Mouse (Mus musculus) spleen, adult 2 months (tissue): ENCODE measurements around the gene Mgst3. TPM values are rescaled to one million over a fixed set of nuclear protein-coding genes. Genes with fewer than 3 reads are reported as not detected.

Source experiments
- DNase-seq, 2 experiments: peaks; one replicate each; pipeline versions ENCODE4 v3.0.0 to v3.0.0-alpha.2; 2012 to 2021; ENCODE audit warnings: low spot score in 2 of 2, low read depth in 1 of 2
- H3K27ac ChIP-seq: fragments of 200-500 bp; 2 replicates; pipeline ENCODE4 v1.5.1; 2012; ENCODE audit warnings: low read length, inconsistent platforms; ENCODE audit not compliant: insufficient read depth
- H3K27me3 ChIP-seq: fragments of 200-500 bp; 2 replicates; pipeline ENCODE4 v1.6.1; 2012; ENCODE audit warnings: mild to moderate bottlenecking, moderate library complexity, low read length, inconsistent platforms; ENCODE audit not compliant: control insufficient read depth, insufficient read depth
- H3K36me3 ChIP-seq: fragments of 200-500 bp; 2 replicates; pipeline ENCODE4 v1.6.1; 2012; ENCODE audit warnings: mild to moderate bottlenecking, low read length, inconsistent platforms; ENCODE audit not compliant: control insufficient read depth, insufficient read depth
- H3K4me1 ChIP-seq: fragments of 200-500 bp; 2 replicates; pipeline ENCODE4 v1.6.1; 2011; ENCODE audit warnings: inconsistent platforms; ENCODE audit not compliant: control insufficient read depth, insufficient read depth, insufficient read length
- H3K4me3 ChIP-seq: fragments of 200-500 bp; 2 replicates; pipeline ENCODE4 v1.5.1; 2011; ENCODE audit warnings: mild to moderate bottlenecking, inconsistent platforms; ENCODE audit not compliant: insufficient read depth, insufficient read length; ENCODE audit errors: extremely low read depth
- CTCF ChIP-seq: fragments of 200-500 bp; IDR thresholded peaks from 2 replicates; pipeline ENCODE4 v1.5.1; 2011; ENCODE audit warnings: mild to moderate bottlenecking, inconsistent platforms; ENCODE audit not compliant: insufficient read depth, insufficient read length, insufficient replicate concordance; ENCODE audit errors: extremely low read depth
- POLR2A ChIP-seq: fragments of 200-500 bp; IDR thresholded peaks from 2 replicates; pipeline ENCODE4 v1.6.1; 2011; ENCODE audit warnings: low read depth, low read length, inconsistent platforms
- WGBS: fragments of 180-500 bp; shearing (Covaris S2); methylation state at CpG from one replicate; pipeline ENCODE4 v1.1.7; 2018; 5-methylcytosine and 5-hydroxymethylcytosine counted together
- polyA plus RNA-seq: library from polyadenylated mRNA; depleted of rRNA; stranded (reverse); fragments of >200 nt; gene quantifications from 2 replicates; pipeline ENCODE4 v1.2.3, GENCODE M21; 2012; rRNA removed

The Mgst3 gene
- 60.2 and 83.2 TPM in 2 replicates for polyA plus RNA-seq

- TF ChIP-seq POLR2A (peak; percentile 54; the same call in 1 of the 2 replicates), CTCF (peak; percentile 69; the same call in 1 of the 2 replicates)
- Histone ChIP-seq H3K27ac (peak within 1 kb of the TSS; percentile 86), H3K4me3 (peak within 1 kb of the TSS; percentile 95), H3K36me3 (no peaks in the 10 kb centered on the region), H3K4me1 (peaks cover 3% of the 10 kb centered on the region; the same call in 1 of the 2 replicates), H3K27me3 (no peaks in the 10 kb centered on the region)
- peak; percentile 93 for DNase-seq
- WGBS = under 1% methylated on average over 45 of the region's 45 CpGs
These were observed at the start of gene Mgst3 for GRCm38 (mm10) chr1:167393683-167394492. Gene Mgst3, minus strand, starts transcription at chr1:167393841.

GRCm38 (mm10) chr1:167438231-167438885 is 44.7 kb upstream of the Mgst3 start:
- WGBS = 78% methylated on average over 9 of the region's 9 CpGs
- TF ChIP-seq POLR2A (no peak), CTCF (no peak)
- Histone ChIP-seq H3K27ac (no peak overlapping the region), H3K4me1 (no peaks in the 10 kb centered on the region), H3K4me3 (no peak overlapping the region), H3K27me3 (no peaks in the 10 kb centered on the region), H3K36me3 (no peaks in the 10 kb centered on the region)
- DNase-seq = no peak

- DNase-seq = no peak
- TF ChIP-seq CTCF = no peak
- TF ChIP-seq POLR2A = no peak
- Histone ChIP-seq H3K27ac (no peak overlapping the region), H3K4me1 (no peaks in the 10 kb centered on the region), H3K36me3 (no peaks in the 10 kb centered on the region), H3K27me3 (no peaks in the 10 kb centered on the region), H3K4me3 (no peak overlapping the region)
- WGBS = 82% methylated on average over 7 of the region's 7 CpGs
These were observed 43.5 kb upstream of the Mgst3 start for GRCm38 (mm10) chr1:167437091-167437490.

- Histone ChIP-seq H3K36me3 (no peaks in the 10 kb centered on the region), H3K4me1 (no peaks in the 10 kb centered on the region), H3K27me3 (no peaks in the 10 kb centered on the region), H3K4me3 (no peak overlapping the region), H3K27ac (no peak overlapping the region)
- DNase-seq = no peak
- TF ChIP-seq POLR2A (no peak), CTCF (no peak)
- WGBS = 75% methylated on average over 7 of the region's 7 CpGs
These were observed 42.7 kb upstream of the Mgst3 start for GRCm38 (mm10) chr1:167436186-167436975.

GRCm38 (mm10) chr1:167434931-167435330 is 41.3 kb upstream of the Mgst3 start:
- no peaks in the 10 kb centered on the region for H3K4me1 ChIP-seq
- no peak overlapping the region for H3K4me3 ChIP-seq
- no peak overlapping the region for H3K27ac ChIP-seq
- H3K36me3 ChIP-seq = no peaks in the 10 kb centered on the region
- no peaks in the 10 kb centered on the region for H3K27me3 ChIP-seq
- TF ChIP-seq POLR2A (no peak), CTCF (no peak)
- no peak for DNase-seq
- 83% methylated on average over 4 of the region's 4 CpGs for WGBS

- Histone ChIP-seq H3K27me3 (no peaks in the 10 kb centered on the region), H3K4me1 (no peaks in the 10 kb centered on the region), H3K27ac (no peak overlapping the region), H3K4me3 (no peak overlapping the region), H3K36me3 (no peaks in the 10 kb centered on the region)
- 70% methylated on average over 9 of the region's 9 CpGs for WGBS
- DNase-seq = no peak
- TF ChIP-seq POLR2A (no peak), CTCF (no peak)
These were observed 37.5 kb upstream of the Mgst3 start for GRCm38 (mm10) chr1:167430976-167431676.
